Mouse (Mus musculus) liver, adult 2 months (tissue): ENCODE measurements around the gene Gm3238. TPM values are rescaled to one million over a fixed set of nuclear protein-coding genes. Genes with fewer than 3 reads are reported as not detected.
"Not testable (repeated sequence)": the region's sequence is repeated elsewhere in the genome, so short reads cannot be mapped to it uniquely, and the experiment has no call there.

ENCODE experiments used
- DNase-seq: peaks from one replicate; pipeline ENCODE4 v3.0.0-alpha.2; 2011; ENCODE audit warnings: low read depth, low spot score; ENCODE audit errors: extremely low read depth
- H3K27ac ChIP-seq: fragments of 200-500 bp; replicated peaks from 2 replicates; pipeline ENCODE4 v1.5.1; 2012; ENCODE audit warnings: low read depth, mild to moderate bottlenecking, control low read depth, inconsistent platforms, low read length; ENCODE audit not compliant: insufficient read depth
- H3K27me3 ChIP-seq: fragments of 200-500 bp; 2 replicates; pipeline ENCODE4 v1.6.1; 2012; ENCODE audit warnings: mild to moderate bottlenecking, moderate library complexity, low read length, inconsistent platforms; ENCODE audit not compliant: control insufficient read depth, insufficient read depth
- H3K36me3 ChIP-seq: fragments of 200-500 bp; 2 replicates; pipeline ENCODE4 v1.6.1; 2012; ENCODE audit warnings: low read length, inconsistent platforms; ENCODE audit not compliant: control insufficient read depth, insufficient read depth
- H3K4me1 ChIP-seq: fragments of 200-500 bp; 2 replicates; pipeline ENCODE4 v1.6.1; 2011; ENCODE audit warnings: low read length; ENCODE audit not compliant: control insufficient read depth, insufficient read depth
- H3K4me3 ChIP-seq: fragments of 200-500 bp; 2 replicates; pipeline ENCODE4 v1.5.1; 2011; ENCODE audit warnings: low read depth, mild to moderate bottlenecking, control low read depth, low read length, moderate library complexity; ENCODE audit not compliant: insufficient read depth
- H3K79me2 ChIP-seq: fragments of 200-500 bp; 2 replicates; pipeline ENCODE4 v1.6.1; 2012; ENCODE audit warnings: inconsistent platforms, mild to moderate bottlenecking, low read length, moderate library complexity; ENCODE audit not compliant: control insufficient read depth, insufficient read depth
- H3K9ac ChIP-seq: fragments of 200-500 bp; 2 replicates; pipeline ENCODE4 v1.6.1; 2012; ENCODE audit warnings: low read depth, mild to moderate bottlenecking, control low read depth, inconsistent platforms, low read length
- CTCF ChIP-seq: fragments of 200-500 bp; IDR thresholded peaks from 2 replicates; pipeline ENCODE4 v1.5.1; 2011; ENCODE audit warnings: low read depth, low read length, control low read depth
- POLR2A ChIP-seq: fragments of 200-500 bp; IDR thresholded peaks from 2 replicates; pipeline ENCODE4 v1.6.1; 2011; ENCODE audit warnings: low read length, control low read depth; ENCODE audit not compliant: insufficient read depth; ENCODE audit errors: extremely low read depth
- WGBS: fragments of 180-500 bp; shearing (Covaris S2); methylation state at CpG from one replicate; pipeline ENCODE4 v1.1.7; 2018; 5-methylcytosine and 5-hydroxymethylcytosine counted together
- polyA plus RNA-seq: library from polyadenylated mRNA; depleted of rRNA; stranded (reverse); fragments of >200 nt; gene quantifications from 2 replicates; pipeline ENCODE4 v1.2.3, GENCODE M21; 2012; rRNA removed
- total RNA-seq: library from RNA; depleted of rRNA; stranded (reverse); fragments of >200 nt; gene quantifications from 2 replicates; pipeline ENCODE4 v1.2.3, GENCODE M21; 2014; rRNA removed

Gene Gm3238
- total RNA-seq (not detected in 2 replicates), polyA plus RNA-seq (not detected in 2 replicates)

DNA sequence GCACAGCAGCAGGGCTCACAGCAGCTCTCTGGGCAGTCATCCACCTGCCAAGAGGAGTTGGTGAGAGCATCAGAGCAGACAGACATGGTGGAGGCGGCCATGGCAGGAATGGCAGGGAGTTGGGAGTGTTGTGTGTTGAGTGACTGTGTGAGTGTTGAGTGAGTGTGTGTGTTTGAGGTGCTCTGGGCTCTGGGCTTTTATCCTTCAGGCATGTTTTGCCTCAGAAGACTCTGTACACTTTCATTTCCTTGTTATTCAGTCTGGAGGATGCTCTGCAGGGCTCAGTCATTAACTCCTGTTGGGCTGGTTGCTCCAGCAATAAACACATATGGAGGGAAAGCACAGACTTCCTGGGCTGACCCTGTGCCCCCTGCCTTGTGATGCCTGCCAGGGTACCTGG lies at the start of gene Gm3238:
Gene Gm3238, minus strand, starts transcription at position 101 of the 400 bp plus-strand sequence.
- not testable (repeated sequence) for H3K27ac ChIP-seq, H3K79me2 ChIP-seq, H3K4me1 ChIP-seq, H3K4me3 ChIP-seq, H3K27me3 ChIP-seq, DNase-seq, H3K36me3 ChIP-seq, H3K9ac ChIP-seq
- 50% methylated on average over 1 of the region's 1 CpGs for WGBS

DNA sequence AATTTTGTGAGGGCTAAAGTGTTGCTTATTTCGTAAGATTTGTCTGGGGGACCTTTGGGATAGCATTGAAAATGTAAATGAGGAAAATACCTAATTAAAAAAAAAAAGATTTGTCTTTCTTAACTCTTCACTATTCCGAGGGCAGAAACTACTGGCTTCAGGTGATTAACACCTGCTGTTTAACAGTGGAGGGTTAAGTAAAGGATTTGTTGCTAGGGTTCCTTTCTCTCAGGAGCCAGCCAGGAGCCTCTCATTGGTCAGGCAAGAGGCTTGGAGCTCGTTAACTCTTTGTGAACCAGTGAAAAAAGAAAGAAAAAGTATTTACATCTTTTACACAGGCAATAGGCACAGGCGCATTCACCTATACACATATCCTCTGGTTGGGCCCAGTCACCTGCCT lies 48.1 kb upstream of the Gm3238 start:
- 55% methylated on average over 4 of the region's 4 CpGs for WGBS
- TF ChIP-seq CTCF (no peak), POLR2A (no peak)
- H3K9ac ChIP-seq, result no peak overlapping the region
- H3K36me3 ChIP-seq, result no peaks in the 10 kb centered on the region
- no peaks in the 10 kb centered on the region for H3K79me2 ChIP-seq
- no peaks in the 10 kb centered on the region for H3K4me1 ChIP-seq
- no peak overlapping the region for H3K27ac ChIP-seq
- H3K4me3 ChIP-seq, result no peak overlapping the region
- H3K27me3 ChIP-seq, result no peaks in the 10 kb centered on the region
- no peak for DNase-seq

DNA sequence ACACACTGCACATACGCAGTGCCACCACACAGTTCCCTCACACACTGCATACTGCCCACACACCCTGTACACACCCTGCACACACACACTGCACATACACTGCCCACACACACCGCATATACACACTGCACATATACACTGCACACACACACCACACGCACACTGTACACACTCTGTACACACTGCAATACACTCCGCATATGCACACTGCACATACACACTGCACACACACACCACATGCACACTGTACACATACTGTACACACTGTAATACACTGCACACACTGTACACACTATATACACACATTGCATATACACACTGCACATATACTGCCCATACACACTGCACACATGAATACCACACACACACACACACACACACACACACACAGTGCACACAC lies 47.4 kb upstream of the Gm3238 start:
- H3K36me3 ChIP-seq, result no peaks in the 10 kb centered on the region
- no peaks in the 10 kb centered on the region for H3K79me2 ChIP-seq
- TF ChIP-seq CTCF, result no peak
- no peak for TF ChIP-seq POLR2A
- no peaks in the 10 kb centered on the region for H3K27me3 ChIP-seq
- no peaks in the 10 kb centered on the region for H3K4me1 ChIP-seq
- H3K27ac ChIP-seq, result no peak overlapping the region
- DNase-seq, result no peak
- H3K4me3 ChIP-seq, result no peak overlapping the region
- WGBS, result 98% methylated on average over 4 of the region's 4 CpGs
- no peak overlapping the region for H3K9ac ChIP-seq

- H3K36me3 ChIP-seq, result no peaks in the 10 kb centered on the region
- no peak overlapping the region for H3K9ac ChIP-seq
- TF ChIP-seq CTCF, result peak; percentile 63
- no peak for TF ChIP-seq POLR2A
- H3K4me1 ChIP-seq, result no peaks in the 10 kb centered on the region
- no peak overlapping the region for H3K27ac ChIP-seq
- peak; percentile 7 for DNase-seq
- H3K4me3 ChIP-seq, result no peak overlapping the region
- H3K79me2 ChIP-seq, result no peaks in the 10 kb centered on the region
- H3K27me3 ChIP-seq, result no peaks in the 10 kb centered on the region
- WGBS, result 30% methylated on average over 5 of the region's 5 CpGs
These were observed 44.4 kb upstream of the Gm3238 start for GRCm38 (mm10) chr10:77815514-77815913.

GRCm38 (mm10) chr10:77814382-77814781 lies 43.3 kb upstream of the Gm3238 start, which contains the start of gene Gm2696:
Gene Gm2696, plus strand, starts transcription at chr10:77814682.
- Histone ChIP-seq H3K79me2 (no peaks in the 10 kb centered on the region), H3K4me1 (no peaks in the 10 kb centered on the region), H3K27me3 (no peaks in the 10 kb centered on the region), H3K27ac (no peak within 1 kb of the TSS), H3K9ac (no peak within 1 kb of the TSS), H3K4me3 (no peak within 1 kb of the TSS), H3K36me3 (no peaks in the 10 kb centered on the region)
- DNase-seq, result no peak
- no peak for TF ChIP-seq POLR2A
- TF ChIP-seq CTCF, result no peak
- 27% methylated on average over 4 of the region's 4 CpGs for WGBS

DNA sequence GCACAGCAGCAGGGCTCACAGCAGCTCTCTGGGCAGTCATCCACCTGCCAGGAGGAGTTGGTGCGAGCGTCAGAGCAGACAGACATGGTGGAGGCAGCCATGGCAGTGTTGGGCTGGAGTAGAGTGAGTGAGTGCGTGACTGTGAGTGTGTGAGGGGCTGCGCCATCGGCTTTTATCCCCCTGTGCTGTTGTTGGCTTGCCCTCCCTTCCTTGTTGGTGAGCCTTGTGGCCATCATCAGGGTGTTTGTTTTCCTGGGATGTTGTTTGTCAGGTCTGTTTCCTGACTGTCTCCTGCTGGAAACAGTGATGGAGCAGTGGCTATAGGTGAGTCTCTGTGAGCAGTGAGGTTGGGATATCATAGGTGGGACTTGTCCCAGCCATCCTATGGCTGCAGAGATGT lies 40.6 kb upstream of the Gm3238 start, which contains the start of gene Gm9507:
Gene Gm9507, minus strand, starts transcription at position 101 of the 400 bp plus-strand sequence.
- no peak within 1 kb of the TSS for H3K9ac ChIP-seq
- WGBS, result 67% methylated on average over 5 of the region's 5 CpGs
- TF ChIP-seq POLR2A (no peak), CTCF (no peak)
- H3K27ac ChIP-seq, result no peak within 1 kb of the TSS
- H3K36me3 ChIP-seq, result no peaks in the 10 kb centered on the region
- no peaks in the 10 kb centered on the region for H3K79me2 ChIP-seq
- DNase-seq, result no peak
- H3K4me3 ChIP-seq, result no peak within 1 kb of the TSS
- H3K27me3 ChIP-seq, result no peaks in the 10 kb centered on the region
- no peaks in the 10 kb centered on the region for H3K4me1 ChIP-seq
